17 mouse cellular contexts compared by ENCODE assay signal in the genomic region with DNA sequence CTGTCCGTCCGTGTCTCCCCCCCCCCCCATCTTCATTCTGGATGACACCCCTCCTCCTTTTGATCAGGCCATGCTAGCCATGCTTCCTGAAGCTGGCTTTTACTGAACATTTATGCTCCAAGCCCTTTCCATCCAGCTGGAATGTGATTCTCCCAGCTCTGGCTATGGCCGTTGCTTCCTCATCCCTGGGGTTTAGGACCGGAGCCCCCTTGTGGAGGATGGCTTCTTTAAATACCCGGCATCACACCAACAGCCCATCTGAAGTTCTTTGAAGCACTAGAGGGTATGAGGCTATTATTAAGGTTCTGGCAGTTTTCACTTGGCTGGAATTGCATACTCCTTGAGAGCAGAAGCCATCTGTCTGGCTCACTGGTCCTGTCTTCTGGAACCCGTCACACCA. TPM values are rescaled to one million over a fixed set of nuclear protein-coding genes. Genes with fewer than 3 reads are reported as not detected.
DNase-seq lines count a peak whose midpoint lies in the region; ATAC-seq and TF ChIP-seq lines count a peak whose summit lies in the region.
"Had no signal": no experiment of that assay in that cellular context is flagged by ENCODE, and none has a peak within 500 bp of the region (broad histone marks: within the 10 kb centered on the region; RNA-seq: fewer than 3 reads in every experiment).

No protein-coding gene starts in this region.

- H3K4me3 ChIP-seq in forebrain, postnatal 0 days (ENCODE audit: low read depth, low read length), result no peak overlapping the region
- no peak overlapping the region for H3K4me3 ChIP-seq in forebrain, embryonic 12.5 days (replicated peaks)
- no peak overlapping the region for H3K4me3 ChIP-seq in stomach, postnatal 0 days (ENCODE audit: low read depth, low read length)
- H3K4me3 ChIP-seq: hindbrain, embryonic 15.5 days; limb, embryonic 15.5 days had no signal

- H3K9me3 ChIP-seq in forebrain, postnatal 0 days (ENCODE audit: low read length), result no peaks in the 10 kb centered on the region
- no peaks in the 10 kb centered on the region for H3K9me3 ChIP-seq in forebrain, embryonic 12.5 days
- H3K9me3 ChIP-seq in stomach, postnatal 0 days (ENCODE audit: control insufficient read depth, low read length), result no peaks in the 10 kb centered on the region
- H3K9me3 ChIP-seq: hindbrain, embryonic 15.5 days; limb, embryonic 15.5 days had no signal

- H3K36me3 ChIP-seq in forebrain, postnatal 0 days (ENCODE audit: insufficient read depth), result no peaks in the 10 kb centered on the region
- H3K36me3 ChIP-seq in forebrain, embryonic 12.5 days (replicated peaks), result no peaks in the 10 kb centered on the region
- H3K36me3 ChIP-seq in stomach, postnatal 0 days (ENCODE audit: control insufficient read depth, insufficient read depth, low read length), result no peaks in the 10 kb centered on the region; the same call in 1 of the 2 replicates
- H3K36me3 ChIP-seq: hindbrain, embryonic 15.5 days; limb, embryonic 15.5 days had no signal

- 48% methylated on average over 6 of the region's 6 CpGs for WGBS in forebrain, postnatal 0 days
- WGBS in forebrain, embryonic 12.5 days, result 52% methylated on average over 5 of the region's 6 CpGs
- WGBS in stomach, postnatal 0 days, result 55% methylated on average over 6 of the region's 6 CpGs

- TF ChIP-seq CTCF in forebrain, postnatal 0 days (IDR thresholded peaks at IDR 0.05; ENCODE audit: low read depth), result peak; percentile 50
- peak; percentile 71 for TF ChIP-seq CTCF in stomach, postnatal 0 days (IDR thresholded peaks at IDR 0.05; ENCODE audit: low read depth)

- H3K27ac ChIP-seq in forebrain, postnatal 0 days (ENCODE audit: low read depth, low read length), result no peak overlapping the region
- no peak overlapping the region for H3K27ac ChIP-seq in forebrain, embryonic 12.5 days
- no peak overlapping the region for H3K27ac ChIP-seq in stomach, postnatal 0 days (replicated peaks)
- H3K27ac ChIP-seq: hindbrain, embryonic 15.5 days; limb, embryonic 15.5 days had no signal

- H3K4me2 ChIP-seq in forebrain, postnatal 0 days (ENCODE audit: low read depth), result no peak overlapping the region
- H3K4me2 ChIP-seq in forebrain, embryonic 12.5 days, result no peak overlapping the region
- H3K4me2 ChIP-seq in stomach, postnatal 0 days (replicated peaks; ENCODE audit: low read depth), result no peak overlapping the region
- H3K4me2 ChIP-seq: hindbrain, embryonic 15.5 days; limb, embryonic 15.5 days had no signal

- DNase-seq in forebrain, postnatal 0 days, result peak; percentile 32
- peak; percentile 23 for DNase-seq in layer of hippocampus, adult 11-12 months (ENCODE audit: low spot score)
- no peak for DNase-seq in layer of hippocampus, postnatal 36 days
- DNase-seq in right cerebral cortex, postnatal 4 days, result peak; percentile 30
- DNase-seq in right cerebral cortex, adult 18-20 months, result no peak
- no peak for DNase-seq in stomach, postnatal 0 days (ENCODE audit: low spot score)
- no peak for DNase-seq in cerebellum, adult 9-10 months
- DNase-seq: heart, adult 11 months had no signal

- no peaks in the 10 kb centered on the region for H3K27me3 ChIP-seq in forebrain, postnatal 0 days (ENCODE audit: insufficient read depth, low read length)
- H3K27me3 ChIP-seq in forebrain, embryonic 12.5 days, result no peaks in the 10 kb centered on the region
- no peaks in the 10 kb centered on the region for H3K27me3 ChIP-seq in stomach, postnatal 0 days (ENCODE audit: control insufficient read depth, insufficient read depth, low read length)
- H3K27me3 ChIP-seq: hindbrain, embryonic 15.5 days; limb, embryonic 15.5 days had no signal

- ATAC-seq in forebrain, postnatal 0 days, result no peak
- no peak for ATAC-seq in forebrain, embryonic 12.5 days (ENCODE audit: low FRiP score)
- no peak for ATAC-seq in stomach, postnatal 0 days (ENCODE audit: low FRiP score, low TSS enrichment)
- ATAC-seq: CD4-positive, CD25-positive, alpha-beta regulatory T cell, adult 4 months; forebrain, embryonic 16.5 days had no signal

- no peaks in the 10 kb centered on the region for H3K4me1 ChIP-seq in forebrain, postnatal 0 days (ENCODE audit: insufficient read depth)
- no peaks in the 10 kb centered on the region for H3K4me1 ChIP-seq in forebrain, embryonic 12.5 days
- no peaks in the 10 kb centered on the region for H3K4me1 ChIP-seq in stomach, postnatal 0 days (replicated peaks; ENCODE audit: control insufficient read depth, insufficient read depth)
- H3K4me1 ChIP-seq: hindbrain, embryonic 15.5 days had no signal

- no peak overlapping the region for H3K9ac ChIP-seq in forebrain, postnatal 0 days
- no peak overlapping the region for H3K9ac ChIP-seq in forebrain, embryonic 12.5 days
- no peak overlapping the region for H3K9ac ChIP-seq in stomach, postnatal 0 days (ENCODE audit: low read length)
- H3K9ac ChIP-seq: hindbrain, embryonic 15.5 days; limb, embryonic 15.5 days had no signal

- TF ChIP-seq EP300 in stomach, postnatal 0 days (optimal IDR thresholded peaks at IDR 0.05), result no peak

RNA-seq across cellular contexts. Expression of gene Krt7, which starts 10.1 kb away (rescaled TPM):
- 0.29 and 0.31 TPM in 2 replicates for total RNA-seq in forebrain, postnatal 0 days (2014; rRNA removed)
- 0.24 and 0.47 TPM in 2 replicates for polyA plus RNA-seq in forebrain, postnatal 0 days (2015; fragmentation: Nextera tagmentation; extraction: Ambion mirVana)
- 3.9 and 6.4 TPM in 2 replicates for polyA plus RNA-seq in forebrain, embryonic 12.5 days (2016; fragmentation: Nextera tagmentation; extraction: Ambion mirVana)
- not detected for total RNA-seq in layer of hippocampus, postnatal 36 days (2021)
- 191 and 207 TPM in 2 replicates for polyA plus RNA-seq in stomach, postnatal 0 days (2015; fragmentation: Nextera tagmentation; extraction: Ambion mirVana)
- total RNA-seq: megakaryocyte-erythroid progenitor cell, adult 5-6 weeks had no signal

RNA-seq across cellular contexts. Expression of gene Krt87, which starts 17.7 kb away (rescaled TPM):
- total RNA-seq in forebrain, postnatal 0 days (2014; rRNA removed), result 0.15 and 0.52 TPM in 2 replicates
- polyA plus RNA-seq in forebrain, postnatal 0 days (2015; fragmentation: Nextera tagmentation; extraction: Ambion mirVana), result 0.36 and 0.38 TPM in 2 replicates
- 0.17 and 0.22 TPM in 2 replicates for polyA plus RNA-seq in forebrain, embryonic 12.5 days (2016; fragmentation: Nextera tagmentation; extraction: Ambion mirVana)
- under 1 TPM; 0.48 to 0.77 TPM for total RNA-seq in layer of hippocampus, postnatal 36 days (2021)
- 0.23 and 0.24 TPM in 2 replicates for polyA plus RNA-seq in stomach, postnatal 0 days (2015; fragmentation: Nextera tagmentation; extraction: Ambion mirVana)
- total RNA-seq: megakaryocyte-erythroid progenitor cell, adult 5-6 weeks had no signal
- polyA plus RNA-seq: cortical plate, adult 2 months; neural tube, embryonic 11.5 days had no signal

RNA-seq across cellular contexts. Expression of gene Krt88, which starts 26.6 kb away (rescaled TPM):
- total RNA-seq in forebrain, postnatal 0 days (2014; rRNA removed), result not detected in 2 replicates
- polyA plus RNA-seq in forebrain, postnatal 0 days (2015; fragmentation: Nextera tagmentation; extraction: Ambion mirVana), result not detected in 2 replicates
- polyA plus RNA-seq in forebrain, embryonic 12.5 days (2016; fragmentation: Nextera tagmentation; extraction: Ambion mirVana), result not detected in 2 replicates
- not detected for total RNA-seq in layer of hippocampus, postnatal 36 days (2021)
- 0.15 TPM in 1 of 2 replicates, not detected in the other for polyA plus RNA-seq in stomach, postnatal 0 days (2015; fragmentation: Nextera tagmentation; extraction: Ambion mirVana)
- total RNA-seq: megakaryocyte-erythroid progenitor cell, adult 5-6 weeks had no signal
- polyA plus RNA-seq: CD4-positive, CD25-positive, alpha-beta regulatory T cell, adult 4 months; forebrain, embryonic 16.5 days; hindbrain, embryonic 15.5 days; limb, embryonic 15.5 days; neural tube, embryonic 11.5 days had no signal

RNA-seq across cellular contexts. Expression of gene Krt81, which starts 42.6 kb away (rescaled TPM):
- not detected in 2 replicates for total RNA-seq in forebrain, postnatal 0 days (2014; rRNA removed)
- not detected in 2 replicates for polyA plus RNA-seq in forebrain, postnatal 0 days (2015; fragmentation: Nextera tagmentation; extraction: Ambion mirVana)
- polyA plus RNA-seq in forebrain, embryonic 12.5 days (2016; fragmentation: Nextera tagmentation; extraction: Ambion mirVana), result not detected in 2 replicates
- total RNA-seq in layer of hippocampus, postnatal 36 days (2021), result not detected
- polyA plus RNA-seq in stomach, postnatal 0 days (2015; fragmentation: Nextera tagmentation; extraction: Ambion mirVana), result not detected in 2 replicates
- total RNA-seq: megakaryocyte-erythroid progenitor cell, adult 5-6 weeks had no signal
- polyA plus RNA-seq: CD4-positive, CD25-positive, alpha-beta regulatory T cell, adult 4 months; cortical plate, adult 2 months; forebrain, embryonic 16.5 days; hindbrain, embryonic 15.5 days; large intestine, adult 2 months; neural tube, embryonic 11.5 days had no signal

RNA-seq across cellular contexts. Expression of gene Krt80, which starts 50.9 kb away (rescaled TPM):
- 0.29 TPM in 1 of 2 replicates, not detected in the other for total RNA-seq in forebrain, postnatal 0 days (2014; rRNA removed)
- polyA plus RNA-seq in forebrain, postnatal 0 days (2015; fragmentation: Nextera tagmentation; extraction: Ambion mirVana), result 0.16 and 0.23 TPM in 2 replicates
- polyA plus RNA-seq in forebrain, embryonic 12.5 days (2016; fragmentation: Nextera tagmentation; extraction: Ambion mirVana), result not detected in 2 replicates
- total RNA-seq in layer of hippocampus, postnatal 36 days (2021), result under 1 TPM in 1 of 2 experiments, not detected in 1; 0.46 TPM
- polyA plus RNA-seq in stomach, postnatal 0 days (2015; fragmentation: Nextera tagmentation; extraction: Ambion mirVana), result 63.0 and 75.8 TPM in 2 replicates
- total RNA-seq: megakaryocyte-erythroid progenitor cell, adult 5-6 weeks had no signal
- polyA plus RNA-seq: neural tube, embryonic 11.5 days had no signal

Comparison
In these comparisons a context has a peak if more than half of its experiments do, and no peak if none do; other contexts are left out.
1. DNase-seq: peak in forebrain, postnatal 0 days (single experiment), layer of hippocampus, adult 11-12 months (single experiment) and right cerebral cortex, postnatal 4 days (single experiment); none in layer of hippocampus, postnatal 36 days (0 of 2), right cerebral cortex, adult 18-20 months (single experiment), stomach, postnatal 0 days (single experiment) and cerebellum, adult 9-10 months (single experiment).
2. RNA of gene Krt7, which starts 10.1 kb away (polyA plus RNA-seq): 191 to 207 TPM in stomach, postnatal 0 days; 3.9 to 6.4 TPM in forebrain, embryonic 12.5 days and 0.24 to 0.47 TPM in forebrain, postnatal 0 days; every median in the first group is over 10 times any median in the second.